8 mouse cellular contexts compared by ENCODE assay signal in genomic region chr16:93615118-93615870, GRCm38 (mm10). TPM values are rescaled to one million over a fixed set of nuclear protein-coding genes. Genes with fewer than 3 reads are reported as not detected.
A peak's percentile ranks its signal among the peaks of the same experiment; 100 is the strongest.
DNase-seq lines count a peak whose midpoint lies in the region; ATAC-seq and TF ChIP-seq lines count a peak whose summit lies in the region.

No protein-coding gene starts in this region.

- no peaks in the 10 kb centered on the region for H3K9me3 ChIP-seq in forebrain, embryonic 11.5 days (ENCODE audit: control insufficient read depth, low read length)
- H3K9me3 ChIP-seq in forebrain, embryonic 13.5 days (replicated peaks), result no peaks in the 10 kb centered on the region
- no peaks in the 10 kb centered on the region; the same call in 1 of the 2 replicates for H3K9me3 ChIP-seq in ES-Bruce4 (replicated peaks; ENCODE audit: control insufficient read depth, insufficient read depth, low read length, poor library complexity, severe bottlenecking)

- no peak overlapping the region for H3K9ac ChIP-seq in forebrain, embryonic 11.5 days (ENCODE audit: low read length)
- H3K9ac ChIP-seq in forebrain, embryonic 13.5 days, result no peak overlapping the region
- H3K9ac ChIP-seq in ES-Bruce4 (ENCODE audit: low read depth, poor library complexity, severe bottlenecking), result no peak overlapping the region

- no peaks in the 10 kb centered on the region for H3K36me3 ChIP-seq in forebrain, embryonic 11.5 days (ENCODE audit: control insufficient read depth, insufficient read depth, low read length)
- peaks cover 19% of the 10 kb centered on the region; the same call in 1 of the 2 replicates for H3K36me3 ChIP-seq in forebrain, embryonic 13.5 days (ENCODE audit: poor library complexity, severe bottlenecking)
- 0 out of 2 replicates have a peak, but pooled peaks cover 6% of the 10 kb centered on the region for H3K36me3 ChIP-seq in ES-Bruce4 (ENCODE audit: control insufficient read depth, insufficient read depth, low read length, poor library complexity, severe bottlenecking)

- H3K27me3 ChIP-seq in forebrain, embryonic 11.5 days (ENCODE audit: control insufficient read depth, insufficient read depth, low read length), result no peaks in the 10 kb centered on the region
- no peaks in the 10 kb centered on the region for H3K27me3 ChIP-seq in forebrain, embryonic 13.5 days
- no peaks in the 10 kb centered on the region for H3K27me3 ChIP-seq in ES-Bruce4 (ENCODE audit: control insufficient read depth, insufficient read depth, low read length, poor library complexity, severe bottlenecking)

- ATAC-seq in forebrain, embryonic 11.5 days (replicated peaks; ENCODE audit: low FRiP score), result no peak
- ATAC-seq in forebrain, embryonic 13.5 days, result no peak

- no peaks in the 10 kb centered on the region for H3K4me1 ChIP-seq in forebrain, embryonic 11.5 days (replicated peaks; ENCODE audit: control insufficient read depth, insufficient read depth, low read length)
- H3K4me1 ChIP-seq in forebrain, embryonic 13.5 days, result no peaks in the 10 kb centered on the region
- no peaks in the 10 kb centered on the region for H3K4me1 ChIP-seq in ES-Bruce4 (ENCODE audit: control insufficient read depth, insufficient read depth, low read length)

- no peak overlapping the region for H3K4me3 ChIP-seq in forebrain, embryonic 11.5 days (ENCODE audit: low read depth, low read length)
- no peak overlapping the region for H3K4me3 ChIP-seq in forebrain, embryonic 13.5 days
- H3K4me3 ChIP-seq in ES-Bruce4 (ENCODE audit: low read depth, low read length), result no peak overlapping the region

- peak; percentile 77 for DNase-seq in forebrain, embryonic 11.5 days (ENCODE audit: low spot score)
- peak; percentile 47 for DNase-seq in cerebellum, adult 11 months
- peak; percentile 76 for DNase-seq in gastrocnemius, postnatal 10 days
- peak; percentile 79 to 91 for DNase-seq in kidney, postnatal 36 days
- peak; percentile 84 for DNase-seq in lung, postnatal 14 days
- peak; percentile 64 to 76 for DNase-seq in spleen, postnatal 14 days (ENCODE audit: low spot score in 2 of 2)

- no peak for TF ChIP-seq POLR2A in ES-Bruce4 (IDR thresholded peaks at IDR 0.05; ENCODE audit: insufficient read depth, low read length)

- TF ChIP-seq EP300 in ES-Bruce4 (IDR thresholded peaks at IDR 0.05; ENCODE audit: insufficient read depth, low read depth, low read length), result no peak

- WGBS in forebrain, embryonic 11.5 days, result 48% methylated on average over 5 of the region's 5 CpGs
- 44% methylated on average over 5 of the region's 5 CpGs for WGBS in forebrain, embryonic 13.5 days

- peak; percentile 89 for TF ChIP-seq CTCF in ES-Bruce4 (IDR thresholded peaks at IDR 0.05; ENCODE audit: low read depth, low read length)

- no peak overlapping the region for H3K4me2 ChIP-seq in forebrain, embryonic 11.5 days (ENCODE audit: low read depth, low read length, severe bottlenecking)
- no peak overlapping the region for H3K4me2 ChIP-seq in forebrain, embryonic 13.5 days

- H3K27ac ChIP-seq in forebrain, embryonic 11.5 days (ENCODE audit: low read depth, low read length), result no peak overlapping the region
- no peak overlapping the region for H3K27ac ChIP-seq in forebrain, embryonic 13.5 days
- no peak overlapping the region for H3K27ac ChIP-seq in ES-Bruce4 (ENCODE audit: insufficient read depth, low read length)

RNA-seq across cellular contexts. Expression of gene Cbr1, which starts 9.6 kb away (rescaled TPM):
- 90.6 and 92.5 TPM in 2 replicates for polyA plus RNA-seq in forebrain, embryonic 11.5 days (2014; fragmentation: Nextera tagmentation; extraction: Ambion mirVana)
- polyA plus RNA-seq in forebrain, embryonic 13.5 days (2015; fragmentation: Nextera tagmentation; extraction: Ambion mirVana), result 122 and 136 TPM in 2 replicates
- 33.7 and 34.3 TPM in 2 replicates for polyA plus RNA-seq in ES-Bruce4 (2011; ENCODE audit: insufficient read depth, insufficient read length, low read depth, missing spikeins)
- 10 to 100 TPM; 20.4 to 22.7 TPM for total RNA-seq in gastrocnemius, postnatal 10 days (2021)

RNA-seq across cellular contexts. Expression of gene Setd4, which starts 11.4 kb away (rescaled TPM):
- polyA plus RNA-seq in forebrain, embryonic 11.5 days (2014; fragmentation: Nextera tagmentation; extraction: Ambion mirVana), result 12.0 and 15.9 TPM in 2 replicates
- polyA plus RNA-seq in forebrain, embryonic 13.5 days (2015; fragmentation: Nextera tagmentation; extraction: Ambion mirVana), result 14.2 and 16.0 TPM in 2 replicates
- 18.8 and 19.5 TPM in 2 replicates for polyA plus RNA-seq in ES-Bruce4 (2011; ENCODE audit: insufficient read depth, insufficient read length, low read depth, missing spikeins)
- 1 to 10 TPM; 1.7 to 3.2 TPM for total RNA-seq in gastrocnemius, postnatal 10 days (2021)

RNA-seq across cellular contexts. Expression of gene Gm5678, which starts 12.6 kb away (rescaled TPM):
- polyA plus RNA-seq in forebrain, embryonic 11.5 days (2014; fragmentation: Nextera tagmentation; extraction: Ambion mirVana), result not detected in 2 replicates
- not detected in 2 replicates for polyA plus RNA-seq in forebrain, embryonic 13.5 days (2015; fragmentation: Nextera tagmentation; extraction: Ambion mirVana)
- polyA plus RNA-seq in ES-Bruce4 (2011; ENCODE audit: insufficient read depth, insufficient read length, low read depth, missing spikeins), result not detected in 2 replicates
- 1 to 10 TPM; 1.3 to 1.8 TPM for total RNA-seq in gastrocnemius, postnatal 10 days (2021)
